Mouse (Mus musculus) ES-Bruce4 (cell line): ENCODE data around the gene Kif26a. TPM values are rescaled to one million over a fixed set of nuclear protein-coding genes. Genes with fewer than 3 reads are reported as not detected.
A peak's percentile ranks its signal among the peaks of the same experiment; 100 is the strongest.

Source experiments
- H3K27ac ChIP-seq: 2 replicates; pipeline ENCODE4 v1.5.1; 2012; ENCODE audit warnings: low read length, inconsistent platforms; ENCODE audit not compliant: insufficient read depth
- H3K27me3 ChIP-seq: 2 replicates; pipeline ENCODE4 v1.6.1; 2012; ENCODE audit warnings: mild to moderate bottlenecking, low read length, inconsistent platforms; ENCODE audit not compliant: control insufficient read depth, poor library complexity, insufficient read depth, severe bottlenecking
- H3K36me3 ChIP-seq: 2 replicates; pipeline ENCODE4 v1.6.1; 2012; ENCODE audit warnings: inconsistent platforms, mild to moderate bottlenecking, low read length, moderate library complexity; ENCODE audit not compliant: control insufficient read depth, poor library complexity, insufficient read depth, severe bottlenecking
- H3K4me1 ChIP-seq: one replicate; pipeline ENCODE4 v1.8.1; 2011; ENCODE audit warnings: low read length; ENCODE audit not compliant: control insufficient read depth, insufficient read depth
- H3K4me3 ChIP-seq: 2 replicates; pipeline ENCODE4 v1.5.1; 2011; ENCODE audit warnings: low read depth, mild to moderate bottlenecking, low read length
- H3K9ac ChIP-seq: 2 replicates; pipeline ENCODE4 v1.6.1; 2012; ENCODE audit warnings: low read depth, mild to moderate bottlenecking, inconsistent platforms; ENCODE audit not compliant: poor library complexity, severe bottlenecking
- H3K9me3 ChIP-seq: replicated peaks from 2 replicates; pipeline ENCODE4 v1.6.1; 2012; ENCODE audit warnings: mild to moderate bottlenecking, low read length, inconsistent platforms; ENCODE audit not compliant: control insufficient read depth, poor library complexity, insufficient read depth, severe bottlenecking
- CTCF ChIP-seq: IDR thresholded peaks from one replicate; pipeline ENCODE4 v1.8.1; 2011; ENCODE audit warnings: low read depth, low read length
- EP300 ChIP-seq: IDR thresholded peaks from 2 replicates; pipeline ENCODE4 v1.6.1; 2011; ENCODE audit warnings: low read depth, low read length; ENCODE audit not compliant: insufficient read depth
- POLR2A ChIP-seq: IDR thresholded peaks from one replicate; pipeline ENCODE4 v1.8.1; 2011; ENCODE audit warnings: low read length; ENCODE audit not compliant: insufficient read depth
- polyA plus RNA-seq: library from polyadenylated mRNA; stranded (reverse); fragments of >200 nt; gene quantifications from 2 replicates; pipeline ENCODE4 v1.2.4, GENCODE M21; 2011; ENCODE audit warnings: low read depth; ENCODE audit not compliant: missing spikeins, insufficient read depth, insufficient read length

The Kif26a gene
- polyA plus RNA-seq, 1 experiment, result 3.6 TPM

GRCm38 (mm10) chr12:112140745-112141144 is 5.3 kb upstream of the Kif26a start:
- Histone ChIP-seq H3K9ac (no peak overlapping the region), H3K9me3 (no peaks in the 10 kb centered on the region), H3K27me3 (peaks cover 15% of the 10 kb centered on the region), H3K27ac (no peak overlapping the region), H3K36me3 (no peaks in the 10 kb centered on the region), H3K4me3 (no peak overlapping the region), H3K4me1 (no peaks in the 10 kb centered on the region)
- TF ChIP-seq EP300 (no peak), CTCF (no peak), POLR2A (no peak)

- no peak for TF ChIP-seq POLR2A
- no peak for TF ChIP-seq EP300
- no peak for TF ChIP-seq CTCF
- Histone ChIP-seq H3K4me3 (no peak overlapping the region), H3K9me3 (no peaks in the 10 kb centered on the region), H3K36me3 (no peaks in the 10 kb centered on the region), H3K9ac (no peak overlapping the region), H3K27ac (no peak overlapping the region), H3K27me3 (peaks cover 15% of the 10 kb centered on the region), H3K4me1 (no peaks in the 10 kb centered on the region)
Measured at GRCm38 (mm10) chr12:112141300-112141699, 4.7 kb upstream of the Kif26a start.

- Histone ChIP-seq H3K9ac (peak overlapping the region; percentile 63; the same call in 1 of the 2 replicates), H3K27me3 (peaks cover 15% of the 10 kb centered on the region), H3K4me1 (no peaks in the 10 kb centered on the region), H3K4me3 (peak overlapping the region; percentile 36), H3K36me3 (no peaks in the 10 kb centered on the region), H3K9me3 (no peaks in the 10 kb centered on the region), H3K27ac (no peak overlapping the region)
- TF ChIP-seq CTCF (peak; percentile 74), EP300 (no peak)
Measured at GRCm38 (mm10) chr12:112143116-112143832, 2.7 kb upstream of the Kif26a start.

- Histone ChIP-seq H3K36me3 (no peaks in the 10 kb centered on the region), H3K27me3 (peaks cover 15% of the 10 kb centered on the region), H3K9me3 (no peaks in the 10 kb centered on the region), H3K27ac (no peak overlapping the region), H3K4me1 (no peaks in the 10 kb centered on the region), H3K4me3 (peak overlapping the region; percentile 64), H3K9ac (peak overlapping the region; percentile 63)
- TF ChIP-seq EP300 (no peak), POLR2A (no peak), CTCF (no peak)
Measured at GRCm38 (mm10) chr12:112143833-112144201, 2.2 kb upstream of the Kif26a start.

GRCm38 (mm10) chr12:112144377-112145115 is 1.5 kb upstream of the Kif26a start:
- peak overlapping the region; percentile 64 for H3K4me3 ChIP-seq
- H3K36me3 ChIP-seq, result no peaks in the 10 kb centered on the region
- H3K4me1 ChIP-seq, result no peaks in the 10 kb centered on the region
- TF ChIP-seq CTCF (no peak), EP300 (no peak), POLR2A (no peak)
- no peak overlapping the region for H3K27ac ChIP-seq
- peak overlapping the region; percentile 63 for H3K9ac ChIP-seq
- no peaks in the 10 kb centered on the region for H3K9me3 ChIP-seq
- peaks cover 15% of the 10 kb centered on the region for H3K27me3 ChIP-seq
